Mouse (Mus musculus): Measurements from ENCODE around the gene Zfp599.
"Not testable (repeated sequence)": the region's sequence is repeated elsewhere in the genome, so short reads cannot be mapped to it uniquely, and the experiment has no call there.

The Zfp599 gene

GRCm38 (mm10) chr9:22259184-22260091 lies at the start of gene Zfp599:
TSS of gene Zfp599 (minus strand) at chr9:22259895.
- DNase-seq = peak; percentile 81 to 84

- not testable (repeated sequence) for DNase-seq
Measured at GRCm38 (mm10) chr9:22307920-22308262, 48.2 kb upstream of the Zfp599 start.

- DNase-seq = peak; percentile 86 to 93
Measured at GRCm38 (mm10) chr9:22307156-22307919, 47.6 kb upstream of the Zfp599 start, which contains the start of gene Zfp810. TSS of gene Zfp810 (minus strand) at chr9:22307648.

- DNase-seq = peak; percentile 25
Measured at GRCm38 (mm10) chr9:22306726-22307125, 47.0 kb upstream of the Zfp599 start.

- no peak for DNase-seq
Measured at GRCm38 (mm10) chr9:22302199-22302598, 42.5 kb upstream of the Zfp599 start.

GRCm38 (mm10) chr9:22278733-22279132 lies 19.0 kb upstream of the Zfp599 start:
- no peak for DNase-seq

GRCm38 (mm10) chr9:22268886-22269285 lies 9.2 kb upstream of the Zfp599 start:
- no peak for DNase-seq

- DNase-seq = no peak
Measured at GRCm38 (mm10) chr9:22262611-22263010, 2.9 kb upstream of the Zfp599 start.

GRCm38 (mm10) chr9:22261594-22261993 lies 1.9 kb upstream of the Zfp599 start:
- DNase-seq = no peak

GRCm38 (mm10) chr9:22260092-22260422 lies 362 bp upstream of the Zfp599 start:
- DNase-seq = no peak

GRCm38 (mm10) chr9:22258784-22259183 lies 911 bp downstream of the Zfp599 start:
- no peak for DNase-seq

- no peak for DNase-seq
Measured at GRCm38 (mm10) chr9:22256579-22256978, 3.1 kb downstream of the Zfp599 start.

GRCm38 (mm10) chr9:22244242-22244641 lies 15.5 kb downstream of the Zfp599 start:
- DNase-seq = no peak

- no peak for DNase-seq
Measured at GRCm38 (mm10) chr9:22240001-22240400, 19.7 kb downstream of the Zfp599 start.

GRCm38 (mm10) chr9:22230556-22230955 lies 29.1 kb downstream of the Zfp599 start:
- no peak for DNase-seq

- no peak for DNase-seq
Measured at GRCm38 (mm10) chr9:22230061-22230460, 29.6 kb downstream of the Zfp599 start.

GRCm38 (mm10) chr9:22229386-22230026 lies 30.2 kb downstream of the Zfp599 start:
- no peak for DNase-seq

- DNase-seq = peak; percentile 57 to 63
Measured at GRCm38 (mm10) chr9:22226846-22227245, 32.8 kb downstream of the Zfp599 start.

GRCm38 (mm10) chr9:22226389-22226673 lies 33.4 kb downstream of the Zfp599 start:
- DNase-seq = peak in 1 of 2 experiments; percentile 28

- peak; percentile 99 for DNase-seq
Measured at GRCm38 (mm10) chr9:22225581-22226388, 33.9 kb downstream of the Zfp599 start, which contains the start of gene Zfp809. TSS of gene Zfp809 (plus strand) at chr9:22225714.

GRCm38 (mm10) chr9:22224536-22225503 lies 34.9 kb downstream of the Zfp599 start:
- peak; percentile 30 to 33 for DNase-seq
